Mouse (Mus musculus) bone marrow macrophage, adult 2 months (primary cell): Measurements from ENCODE around the gene Sqor. TPM values are rescaled to one million over a fixed set of nuclear protein-coding genes. Genes with fewer than 3 reads are reported as not detected.

Experiments used
- H3K27ac ChIP-seq: 2 replicates; pipeline ENCODE4 v1.5.1; 2012; ENCODE audit warnings: low read depth, low read length; ENCODE audit not compliant: insufficient read depth
- H3K4me1 ChIP-seq: 2 replicates; pipeline ENCODE4 v1.6.1; 2012; ENCODE audit warnings: low read length; ENCODE audit not compliant: control insufficient read depth, insufficient read depth
- H3K4me3 ChIP-seq: 2 replicates; pipeline ENCODE4 v1.5.1; 2012; ENCODE audit warnings: mild to moderate bottlenecking, low read length, moderate library complexity; ENCODE audit not compliant: insufficient read depth
- CTCF ChIP-seq: IDR thresholded peaks from 2 replicates; pipeline ENCODE4 v1.5.1; 2012; ENCODE audit warnings: low read depth, mild to moderate bottlenecking, low read length, moderate library complexity
- POLR2A ChIP-seq: IDR thresholded peaks from 2 replicates; pipeline ENCODE4 v1.6.1; 2012; ENCODE audit warnings: mild to moderate bottlenecking, low read depth, low read length, borderline replicate concordance
- polyA plus RNA-seq: library from polyadenylated mRNA; stranded (reverse); fragments of >200 nt; gene quantifications from 2 replicates; pipeline ENCODE4 v1.2.4, GENCODE M21; 2012; ENCODE audit not compliant: missing spikeins, insufficient read depth, insufficient read length

Sqor gene
- polyA plus RNA-seq, 1 experiment, result 118 TPM

DNA sequence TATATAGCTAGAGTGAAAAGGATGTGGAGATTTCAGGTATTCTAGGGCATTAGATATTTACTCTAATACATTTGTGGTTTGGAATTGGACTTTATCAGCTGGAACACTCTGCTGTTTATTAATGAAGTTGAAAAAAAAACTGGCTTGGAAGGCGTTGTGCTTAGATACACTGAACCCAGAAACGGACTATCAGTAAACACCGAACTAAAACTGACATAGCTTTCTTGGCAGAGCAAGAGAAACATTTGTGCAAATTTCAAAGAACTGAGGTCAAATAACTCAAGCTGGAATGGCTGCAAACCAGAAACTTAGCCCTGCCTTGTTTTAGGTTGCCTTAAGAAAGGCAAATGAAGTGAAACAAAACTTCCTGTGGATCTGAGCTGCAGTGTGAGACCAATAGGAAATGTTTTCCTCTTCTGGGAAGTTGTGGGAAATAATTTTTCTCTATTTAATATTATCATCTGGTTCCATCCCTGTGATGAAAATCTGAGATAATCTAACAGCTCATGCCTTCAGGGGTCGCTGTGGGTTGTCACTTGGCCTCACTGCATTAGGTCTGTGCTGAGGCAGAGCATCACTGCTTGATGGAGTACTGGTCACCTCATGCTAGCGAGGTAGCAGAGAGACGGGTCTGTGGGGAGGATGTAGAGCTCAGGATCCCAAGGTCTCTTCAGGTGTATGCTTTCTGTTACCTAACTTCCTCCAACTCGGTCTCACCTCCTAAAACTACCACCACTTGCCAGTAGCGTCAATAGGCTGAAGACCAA is 16.7 kb downstream of the Sqor start:
- Histone ChIP-seq H3K27ac (no peak overlapping the region), H3K4me3 (no peak overlapping the region), H3K4me1 (peaks cover 52% of the 10 kb centered on the region)
- no peak for TF ChIP-seq CTCF
- no peak for TF ChIP-seq POLR2A

DNA sequence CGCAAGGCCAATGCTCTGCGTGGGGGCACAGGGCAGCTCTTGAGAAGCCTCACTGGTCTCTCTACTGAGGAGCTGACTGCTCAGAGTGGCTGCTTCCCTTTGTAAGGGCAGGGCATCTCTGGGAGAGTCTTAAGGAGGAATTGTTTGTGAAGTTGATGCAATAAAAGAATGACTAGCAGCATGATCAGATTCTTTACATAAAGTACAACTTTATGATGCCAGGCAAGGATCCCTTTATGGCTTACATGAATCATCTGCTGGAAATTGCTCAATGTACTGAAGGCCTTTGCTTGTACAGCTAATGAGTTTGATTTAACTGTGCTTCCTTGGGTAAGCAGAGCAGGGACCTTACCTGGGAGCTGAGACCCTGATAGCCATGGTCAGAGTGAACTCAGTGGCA is 18.7 kb downstream of the Sqor start:
- peaks cover 39% of the 10 kb centered on the region for H3K4me1 ChIP-seq
- TF ChIP-seq CTCF (no peak), POLR2A (no peak)
- H3K4me3 ChIP-seq, result no peak overlapping the region
- H3K27ac ChIP-seq, result 0 out of 2 replicates have a peak overlapping the region, but pooled peaks have one; percentile 1

DNA sequence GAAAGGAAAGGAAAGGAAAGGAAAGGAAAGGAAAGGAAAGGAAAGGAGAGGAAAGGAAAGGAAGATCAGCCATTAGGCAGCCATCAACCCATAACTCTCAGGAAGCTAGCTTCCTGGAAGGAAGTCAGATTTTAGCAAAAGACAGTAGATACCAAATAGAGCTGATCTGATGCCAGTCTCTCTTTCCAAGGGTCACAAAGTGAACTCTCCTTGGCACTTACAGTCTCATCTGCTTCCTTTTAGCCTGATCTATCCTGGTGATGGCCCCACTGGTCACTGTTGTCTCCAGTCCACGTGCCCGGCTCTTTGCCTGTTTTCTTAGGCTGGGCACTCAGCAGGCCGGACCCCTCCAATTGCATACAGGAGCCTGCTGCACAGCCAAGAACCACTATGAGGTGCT is 19.7 kb downstream of the Sqor start:
- H3K4me1 ChIP-seq, result peaks cover 30% of the 10 kb centered on the region
- H3K4me3 ChIP-seq, result no peak overlapping the region
- TF ChIP-seq POLR2A (no peak), CTCF (no peak)
- H3K27ac ChIP-seq, result no peak overlapping the region

DNA sequence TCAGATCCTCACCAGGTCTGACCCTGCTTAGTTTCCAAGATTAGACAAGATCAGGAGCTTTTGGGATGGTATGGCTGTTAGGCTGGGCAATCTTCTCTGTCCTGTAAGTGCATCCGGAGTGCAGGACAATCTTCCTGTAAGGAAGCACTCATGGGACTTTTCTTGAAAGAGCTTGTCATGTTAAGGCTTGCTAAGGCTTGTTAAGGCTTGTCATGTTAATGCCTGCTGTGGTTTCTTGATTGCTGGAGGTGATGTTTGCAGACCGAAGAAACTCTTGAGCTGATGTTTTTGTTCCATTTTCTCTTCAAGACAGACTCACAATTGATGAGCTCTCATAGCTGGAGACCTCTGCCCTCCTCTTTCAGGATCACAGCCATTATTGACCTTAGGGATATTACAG is 21.1 kb downstream of the Sqor start:
- H3K27ac ChIP-seq, result no peak overlapping the region
- TF ChIP-seq POLR2A (no peak), CTCF (no peak)
- peaks cover 22% of the 10 kb centered on the region for H3K4me1 ChIP-seq
- no peak overlapping the region for H3K4me3 ChIP-seq

DNA sequence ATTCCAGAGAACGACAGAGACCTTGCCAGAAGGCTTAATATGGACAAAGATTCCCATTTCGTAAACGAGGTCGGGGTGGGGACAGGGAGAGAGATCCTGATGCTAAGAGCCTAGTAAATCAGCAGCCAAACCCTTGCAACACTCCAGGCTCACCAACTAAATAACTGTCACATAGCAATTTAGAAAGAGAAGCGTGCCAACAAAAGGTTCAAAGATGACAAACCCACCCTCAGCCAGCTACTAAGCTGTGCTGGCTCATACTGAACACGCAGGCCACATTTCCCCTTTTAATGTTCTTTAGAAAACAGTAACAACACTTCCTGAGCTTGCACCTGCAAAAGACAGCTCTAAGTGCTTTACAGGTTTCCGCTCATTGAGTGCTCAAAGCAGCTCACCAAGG is 24.3 kb downstream of the Sqor start:
- H3K4me3 ChIP-seq, result no peak overlapping the region
- H3K4me1 ChIP-seq, result peaks cover under 1% of the 10 kb centered on the region
- H3K27ac ChIP-seq, result no peak overlapping the region
- no peak for TF ChIP-seq CTCF
- TF ChIP-seq POLR2A, result no peak

DNA sequence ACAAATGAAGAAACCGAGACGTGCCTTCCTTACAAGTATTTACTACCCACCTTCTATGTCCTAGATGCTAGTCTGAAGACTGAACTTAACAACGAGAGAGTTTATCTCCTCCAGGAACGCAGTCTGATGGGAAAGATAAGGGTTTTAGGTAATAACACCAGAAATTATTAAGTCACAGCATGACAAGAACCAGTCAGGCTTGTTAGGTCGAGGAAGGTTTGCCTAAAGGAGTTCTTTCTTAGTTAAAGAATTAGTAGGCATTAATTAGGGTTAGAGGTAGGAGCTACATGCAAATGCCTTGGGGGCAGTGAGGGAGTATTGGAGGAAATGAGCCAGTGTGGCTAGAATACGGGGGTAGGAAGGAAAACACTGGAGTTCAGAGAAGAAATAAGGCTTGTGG is 24.7 kb downstream of the Sqor start:
- Histone ChIP-seq H3K4me1 (no peaks in the 10 kb centered on the region), H3K4me3 (no peak overlapping the region), H3K27ac (no peak overlapping the region)
- TF ChIP-seq CTCF, result no peak

DNA sequence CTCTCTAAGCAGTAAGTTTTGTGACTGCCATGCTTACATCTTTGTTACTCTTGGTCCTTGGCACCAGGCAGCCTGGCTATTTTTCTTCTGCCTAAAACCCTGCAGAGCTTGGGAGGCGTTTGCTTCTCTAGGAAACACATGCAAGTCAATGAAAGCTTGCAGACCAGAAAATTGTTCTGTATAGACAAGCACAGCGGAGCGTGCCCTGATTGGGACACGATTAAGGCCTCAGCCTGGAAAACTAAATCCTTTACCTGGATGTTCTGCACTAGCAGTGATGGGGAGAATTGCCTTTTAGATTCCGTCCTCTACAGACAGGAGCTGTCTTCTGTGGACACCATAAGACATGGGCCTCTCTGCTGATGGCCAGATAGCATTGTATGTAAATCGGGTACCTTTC is 39.4 kb downstream of the Sqor start:
- Histone ChIP-seq H3K4me1 (no peaks in the 10 kb centered on the region), H3K27ac (no peak overlapping the region), H3K4me3 (no peak overlapping the region)
- no peak for TF ChIP-seq CTCF

DNA sequence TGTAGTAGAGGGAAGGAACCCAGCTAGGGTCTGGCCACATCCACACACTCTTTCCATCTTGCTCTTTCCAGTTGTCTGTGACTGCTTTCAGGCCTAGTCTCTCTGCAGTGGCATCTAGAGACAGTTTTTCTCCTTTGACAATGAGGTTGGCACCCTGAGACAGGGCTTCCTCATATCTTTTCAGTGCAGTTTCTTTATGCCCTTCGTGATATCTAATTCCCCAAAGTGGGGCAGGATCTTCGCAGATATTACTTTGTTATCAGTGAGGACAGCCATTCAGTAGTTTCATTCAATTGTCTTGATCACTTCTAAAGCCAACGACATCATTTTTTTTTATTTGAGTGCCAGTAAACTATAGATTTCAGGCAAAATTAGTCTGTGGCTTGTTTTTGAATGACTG is 41.0 kb downstream of the Sqor start:
- no peak for TF ChIP-seq CTCF
- no peak for TF ChIP-seq POLR2A
- Histone ChIP-seq H3K4me3 (no peak overlapping the region), H3K27ac (no peak overlapping the region), H3K4me1 (no peaks in the 10 kb centered on the region)

DNA sequence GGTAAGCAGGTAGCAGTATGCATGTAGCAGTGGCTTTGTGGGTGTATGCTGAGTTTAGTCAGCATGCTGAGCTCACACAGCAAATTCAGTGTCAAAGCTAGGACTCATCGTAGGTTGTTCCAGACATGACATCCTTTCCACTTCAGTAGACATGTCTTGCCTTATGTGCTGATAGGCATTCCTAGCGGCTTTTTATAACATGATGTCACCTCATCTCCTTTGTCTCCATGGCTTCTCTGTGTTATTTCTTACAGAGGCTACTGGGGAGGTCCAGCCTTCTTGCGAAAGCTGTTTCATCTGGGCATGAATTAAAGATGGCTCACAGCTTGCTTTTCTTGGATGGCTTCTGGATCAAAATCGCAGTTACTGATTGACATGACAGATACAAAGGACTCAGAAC is 44.0 kb downstream of the Sqor start:
- no peaks in the 10 kb centered on the region for H3K4me1 ChIP-seq
- no peak overlapping the region for H3K4me3 ChIP-seq
- TF ChIP-seq CTCF, result no peak
- no peak for TF ChIP-seq POLR2A
- no peak overlapping the region for H3K27ac ChIP-seq

DNA sequence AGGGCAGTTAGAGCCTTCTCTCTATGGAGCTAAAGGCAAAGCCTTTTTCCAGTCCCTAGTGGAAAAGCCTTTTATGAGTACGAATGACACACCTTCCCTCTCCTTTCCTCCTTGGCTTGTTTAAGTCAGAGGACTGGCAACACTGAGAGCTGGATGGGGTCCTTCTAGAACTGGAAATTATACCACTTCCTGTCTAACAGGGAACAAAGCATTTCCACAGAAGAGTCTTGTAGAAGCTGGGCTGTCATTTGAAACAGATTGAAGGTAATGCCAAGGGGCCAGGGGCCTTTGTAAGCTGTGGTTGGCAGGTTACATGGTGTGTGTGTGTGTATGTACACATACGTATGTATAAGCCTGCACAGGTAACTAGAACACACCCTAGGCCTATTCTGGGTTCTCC is 51.9 kb downstream of the Sqor start:
- Histone ChIP-seq H3K4me1 (peaks cover 7% of the 10 kb centered on the region), H3K4me3 (no peak overlapping the region), H3K27ac (no peak overlapping the region)
- TF ChIP-seq CTCF (no peak), POLR2A (no peak)

DNA sequence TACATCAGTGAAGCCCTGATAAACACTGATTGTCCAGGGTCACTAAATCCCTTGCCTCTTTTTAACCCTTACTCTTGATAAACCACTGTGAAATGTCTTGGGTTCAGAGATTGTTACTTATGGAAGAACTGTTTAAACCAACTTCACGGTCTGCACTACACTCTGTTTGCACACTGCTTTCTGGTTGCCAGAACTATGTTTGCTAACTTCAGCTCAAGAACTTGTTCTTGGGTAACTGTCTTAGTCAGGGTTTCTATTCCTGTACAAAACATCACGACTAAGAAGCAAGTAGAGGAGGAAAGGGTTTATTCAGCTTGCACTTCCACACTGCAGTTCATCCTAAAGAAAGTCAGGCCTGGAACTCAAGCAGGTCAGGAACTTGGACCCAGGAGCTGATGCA is 56.2 kb downstream of the Sqor start:
- Histone ChIP-seq H3K4me3 (no peak overlapping the region), H3K4me1 (peaks cover 7% of the 10 kb centered on the region), H3K27ac (no peak overlapping the region)
- TF ChIP-seq CTCF (no peak), POLR2A (no peak)
